Mouse (Mus musculus): ENCODE measurements around the gene Mab21l3. TPM values are rescaled to one million over a fixed set of nuclear protein-coding genes. Genes with fewer than 3 reads are reported as not detected.

The Mab21l3 gene
- polyA plus RNA-seq (2015; fragmentation: Nextera tagmentation; extraction: Ambion mirVana): 0.16 and 0.17 TPM in 2 replicates

GRCm38 (mm10) chr3:101848816-101849215 lies at the start of gene Mab21l3:
Gene Mab21l3 (minus strand): TSS chr3:101848959.
- 70% methylated on average over 5 of the region's 5 CpGs for WGBS
- H3K9ac ChIP-seq (ENCODE audit: low read depth, low read length): no peak within 1 kb of the TSS
- peak; percentile 36; the same call in 1 of the 2 replicates for ATAC-seq
- TF ChIP-seq CTCF (IDR thresholded peaks at IDR 0.05; ENCODE audit: low read depth): no peak
- H3K4me1 ChIP-seq (replicated peaks; ENCODE audit: control insufficient read depth, insufficient read depth, low read length): no peaks in the 10 kb centered on the region
- H3K4me2 ChIP-seq (replicated peaks; ENCODE audit: low read depth): no peak within 1 kb of the TSS
- H3K9me3 ChIP-seq (ENCODE audit: control insufficient read depth): no peaks in the 10 kb centered on the region
- no peaks in the 10 kb centered on the region for H3K36me3 ChIP-seq (ENCODE audit: control insufficient read depth, insufficient read depth)
- no peak within 1 kb of the TSS for H3K4me3 ChIP-seq (ENCODE audit: low read depth, low read length)
- H3K27ac ChIP-seq (ENCODE audit: low read depth, low read length): no peak within 1 kb of the TSS
- no peaks in the 10 kb centered on the region for H3K27me3 ChIP-seq (replicated peaks; ENCODE audit: control insufficient read depth, insufficient read depth, low read length)

DNA sequence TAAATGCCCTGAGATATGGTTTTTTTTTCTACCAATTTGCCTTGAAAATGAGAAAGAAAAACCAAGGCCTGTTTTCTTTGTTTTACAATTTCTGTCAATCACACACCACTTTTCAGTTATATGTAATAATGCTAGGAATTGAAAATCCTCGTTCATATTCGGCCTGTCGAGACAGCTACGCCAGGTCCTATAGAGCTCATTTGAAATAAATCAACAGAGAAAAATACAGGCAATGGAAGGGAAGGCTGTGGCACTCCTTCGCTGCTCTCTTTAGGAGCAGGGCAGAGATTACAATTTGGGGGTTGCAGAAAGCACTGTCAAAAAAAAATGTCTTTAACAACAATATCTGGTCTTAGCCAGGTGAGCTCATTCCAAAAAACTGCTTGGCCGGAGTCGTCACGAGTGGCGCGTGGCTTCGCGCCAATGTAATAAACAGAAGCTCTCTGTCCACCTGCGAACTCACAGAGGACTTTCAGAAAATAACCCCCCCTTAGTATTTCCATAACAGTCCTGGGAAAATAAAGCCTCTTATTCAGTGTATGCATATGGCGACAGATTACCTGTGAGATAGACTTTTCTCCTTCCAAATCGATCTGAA lies 48.7 kb upstream of the Mab21l3 start:
- H3K27ac ChIP-seq (ENCODE audit: low read depth, low read length): no peak overlapping the region
- H3K4me1 ChIP-seq (replicated peaks; ENCODE audit: control insufficient read depth, insufficient read depth, low read length): no peaks in the 10 kb centered on the region
- H3K4me2 ChIP-seq (replicated peaks; ENCODE audit: low read depth): no peak overlapping the region
- no peak overlapping the region for H3K9ac ChIP-seq (ENCODE audit: low read depth, low read length)
- no peaks in the 10 kb centered on the region for H3K27me3 ChIP-seq (replicated peaks; ENCODE audit: control insufficient read depth, insufficient read depth, low read length)
- TF ChIP-seq CTCF (IDR thresholded peaks at IDR 0.05; ENCODE audit: low read depth): no peak
- H3K9me3 ChIP-seq (ENCODE audit: control insufficient read depth): no peaks in the 10 kb centered on the region
- ATAC-seq: no peak
- H3K36me3 ChIP-seq (ENCODE audit: control insufficient read depth, insufficient read depth): 0 out of 2 replicates have a peak, but pooled peaks cover 6% of the 10 kb centered on the region
- no peak overlapping the region for H3K4me3 ChIP-seq (ENCODE audit: low read depth, low read length)
- WGBS: 87% methylated on average over 15 of the region's 15 CpGs

DNA sequence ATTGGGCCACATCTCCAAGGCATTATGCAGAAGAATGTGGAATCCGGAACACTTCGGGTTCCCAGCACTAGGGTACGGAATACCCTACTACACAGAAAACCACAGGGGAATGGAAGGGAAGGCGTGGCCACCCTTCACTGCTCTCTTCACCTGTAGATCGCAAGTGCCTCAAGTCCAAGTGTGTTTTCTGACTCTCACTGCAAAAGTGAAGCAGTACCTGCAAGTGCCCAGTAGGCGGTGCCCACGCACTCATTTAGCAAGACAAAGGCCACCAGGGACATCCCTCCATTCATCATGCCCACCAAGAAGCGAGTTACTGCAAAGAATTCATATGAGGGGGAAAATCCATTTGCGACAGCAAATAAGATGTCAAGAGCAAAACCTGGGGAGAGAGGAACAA lies 48.1 kb upstream of the Mab21l3 start:
- Histone ChIP-seq H3K27ac (ENCODE audit: low read depth, low read length) (no peak overlapping the region), H3K27me3 (replicated peaks; ENCODE audit: control insufficient read depth, insufficient read depth, low read length) (no peaks in the 10 kb centered on the region), H3K4me3 (ENCODE audit: low read depth, low read length) (no peak overlapping the region), H3K36me3 (ENCODE audit: control insufficient read depth, insufficient read depth) (0 out of 2 replicates have a peak, but pooled peaks cover 6% of the 10 kb centered on the region), H3K4me1 (replicated peaks; ENCODE audit: control insufficient read depth, insufficient read depth, low read length) (no peaks in the 10 kb centered on the region), H3K9ac (ENCODE audit: low read depth, low read length) (no peak overlapping the region), H3K9me3 (ENCODE audit: control insufficient read depth) (no peaks in the 10 kb centered on the region), H3K4me2 (replicated peaks; ENCODE audit: low read depth) (no peak overlapping the region)
- WGBS: 31% methylated on average over 9 of the region's 9 CpGs
- peak; percentile 95 for TF ChIP-seq CTCF (IDR thresholded peaks at IDR 0.05; ENCODE audit: low read depth)
- no peak for ATAC-seq

GRCm38 (mm10) chr3:101895376-101895910 lies 46.7 kb upstream of the Mab21l3 start:
- 84% methylated on average over 7 of the region's 7 CpGs for WGBS
- Histone ChIP-seq H3K4me1 (replicated peaks; ENCODE audit: control insufficient read depth, insufficient read depth, low read length) (no peaks in the 10 kb centered on the region), H3K4me2 (replicated peaks; ENCODE audit: low read depth) (no peak overlapping the region), H3K9me3 (ENCODE audit: control insufficient read depth) (no peaks in the 10 kb centered on the region), H3K4me3 (ENCODE audit: low read depth, low read length) (no peak overlapping the region), H3K27me3 (replicated peaks; ENCODE audit: control insufficient read depth, insufficient read depth, low read length) (no peaks in the 10 kb centered on the region), H3K36me3 (ENCODE audit: control insufficient read depth, insufficient read depth) (0 out of 2 replicates have a peak, but pooled peaks cover 6% of the 10 kb centered on the region), H3K9ac (ENCODE audit: low read depth, low read length) (no peak overlapping the region), H3K27ac (ENCODE audit: low read depth, low read length) (no peak overlapping the region)
- no peak for TF ChIP-seq CTCF (IDR thresholded peaks at IDR 0.05; ENCODE audit: low read depth)
- no peak for ATAC-seq

GRCm38 (mm10) chr3:101885591-101885990 lies 36.8 kb upstream of the Mab21l3 start:
- no peaks in the 10 kb centered on the region for H3K27me3 ChIP-seq (replicated peaks; ENCODE audit: control insufficient read depth, insufficient read depth, low read length)
- peak; percentile 40 for TF ChIP-seq CTCF (IDR thresholded peaks at IDR 0.05; ENCODE audit: low read depth)
- no peak for ATAC-seq
- no peak overlapping the region for H3K9ac ChIP-seq (ENCODE audit: low read depth, low read length)
- H3K4me3 ChIP-seq (ENCODE audit: low read depth, low read length): no peak overlapping the region
- H3K4me1 ChIP-seq (replicated peaks; ENCODE audit: control insufficient read depth, insufficient read depth, low read length): no peaks in the 10 kb centered on the region
- H3K4me2 ChIP-seq (replicated peaks; ENCODE audit: low read depth): no peak overlapping the region
- no peaks in the 10 kb centered on the region for H3K9me3 ChIP-seq (ENCODE audit: control insufficient read depth)
- WGBS: 55% methylated on average over 3 of the region's 3 CpGs
- H3K36me3 ChIP-seq (ENCODE audit: control insufficient read depth, insufficient read depth): no peaks in the 10 kb centered on the region; the same call in 1 of the 2 replicates
- no peak overlapping the region for H3K27ac ChIP-seq (ENCODE audit: low read depth, low read length)

- 38% methylated on average over 4 of the region's 4 CpGs for WGBS
- Histone ChIP-seq H3K36me3 (ENCODE audit: control insufficient read depth, insufficient read depth) (no peaks in the 10 kb centered on the region; the same call in 1 of the 2 replicates), H3K9ac (ENCODE audit: low read depth, low read length) (no peak overlapping the region), H3K4me3 (ENCODE audit: low read depth, low read length) (no peak overlapping the region), H3K27ac (ENCODE audit: low read depth, low read length) (no peak overlapping the region), H3K4me2 (replicated peaks; ENCODE audit: low read depth) (no peak overlapping the region), H3K27me3 (replicated peaks; ENCODE audit: control insufficient read depth, insufficient read depth, low read length) (no peaks in the 10 kb centered on the region), H3K9me3 (ENCODE audit: control insufficient read depth) (no peaks in the 10 kb centered on the region), H3K4me1 (replicated peaks; ENCODE audit: control insufficient read depth, insufficient read depth, low read length) (no peaks in the 10 kb centered on the region)
- no peak for ATAC-seq
- no peak for TF ChIP-seq CTCF (IDR thresholded peaks at IDR 0.05; ENCODE audit: low read depth)
Measured at GRCm38 (mm10) chr3:101885041-101885440, 36.3 kb upstream of the Mab21l3 start.

Data from intestine, postnatal 0 days (tissue).